Mouse (Mus musculus) A20 (cell line): ENCODE data around the gene Nhlrc2.
A peak's percentile ranks its signal among the peaks of the same experiment; 100 is the strongest.

ENCODE experiments used
- DNase-seq: peaks from one replicate; pipeline ENCODE4 v3.0.0-alpha.2; 2011; ENCODE audit warnings: low read depth, low spot score

The Nhlrc2 gene

DNA sequence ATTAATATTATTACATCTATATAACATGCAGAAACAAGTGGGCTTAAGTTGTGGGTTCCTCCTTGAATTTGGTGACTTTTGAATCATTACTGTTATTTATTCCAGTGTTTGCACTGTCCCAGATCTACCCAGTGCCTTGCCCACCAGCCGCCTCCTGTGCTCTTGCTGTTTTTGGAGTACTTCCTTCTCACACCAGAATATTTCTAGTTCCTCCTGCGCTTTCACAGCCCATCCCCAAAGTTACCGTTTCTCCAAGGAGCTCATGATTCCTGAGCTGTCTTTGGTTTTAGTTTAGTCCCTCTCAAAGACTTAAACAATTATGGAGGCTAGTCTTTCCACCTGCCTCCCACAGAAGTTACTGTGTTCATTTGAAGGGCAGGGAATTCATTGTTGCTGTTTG lies 15.4 kb downstream of the Nhlrc2 start:
- no peak for DNase-seq

DNA sequence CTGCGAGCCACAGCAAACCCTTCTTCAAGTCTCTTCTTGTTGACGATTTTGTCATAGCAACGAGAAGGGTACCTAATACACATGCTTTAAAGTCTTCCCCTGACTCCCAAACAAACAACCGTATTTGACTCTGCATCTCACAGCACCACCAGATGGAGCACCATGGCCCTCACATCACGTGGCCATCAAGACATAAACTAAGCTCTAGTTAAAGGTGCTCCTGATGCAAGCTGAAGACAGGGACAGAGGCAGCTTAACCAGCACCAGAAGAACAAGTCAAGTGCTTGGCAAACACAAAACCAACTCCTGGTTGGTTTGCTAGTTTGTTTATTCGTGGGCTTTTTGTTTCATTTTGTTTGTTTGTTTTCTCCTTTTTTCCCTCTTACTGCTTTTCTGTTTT lies 17.3 kb downstream of the Nhlrc2 start:
- peak; percentile 23 for DNase-seq

- DNase-seq: peak; percentile 38
These were observed 18.0 kb downstream of the Nhlrc2 start for GRCm38 (mm10) chr19:56566041-56566440.

DNA sequence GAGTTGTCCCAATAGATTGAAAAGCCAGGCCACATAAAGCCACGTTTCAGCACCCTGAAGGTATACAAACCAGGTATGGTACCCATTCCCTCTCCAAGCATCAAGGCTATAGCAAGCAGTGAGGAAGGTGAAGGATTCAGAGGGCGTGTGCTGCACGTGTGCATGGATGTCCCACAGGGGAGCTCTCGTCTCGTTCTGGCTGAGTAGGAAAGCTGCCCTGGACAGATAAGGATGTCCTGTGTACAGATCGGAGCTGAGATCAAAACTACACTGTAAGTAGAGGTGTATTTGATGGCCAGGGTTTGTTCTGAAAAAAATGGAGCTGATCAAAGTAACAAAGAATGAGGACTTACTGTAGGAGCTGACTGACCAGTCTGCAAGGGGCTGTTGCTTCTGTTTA lies 18.9 kb downstream of the Nhlrc2 start:
- no peak for DNase-seq

GRCm38 (mm10) chr19:56570781-56571180 lies 22.7 kb downstream of the Nhlrc2 start:
- no peak for DNase-seq

GRCm38 (mm10) chr19:56571234-56571633 lies 23.2 kb downstream of the Nhlrc2 start:
- DNase-seq: no peak

DNA sequence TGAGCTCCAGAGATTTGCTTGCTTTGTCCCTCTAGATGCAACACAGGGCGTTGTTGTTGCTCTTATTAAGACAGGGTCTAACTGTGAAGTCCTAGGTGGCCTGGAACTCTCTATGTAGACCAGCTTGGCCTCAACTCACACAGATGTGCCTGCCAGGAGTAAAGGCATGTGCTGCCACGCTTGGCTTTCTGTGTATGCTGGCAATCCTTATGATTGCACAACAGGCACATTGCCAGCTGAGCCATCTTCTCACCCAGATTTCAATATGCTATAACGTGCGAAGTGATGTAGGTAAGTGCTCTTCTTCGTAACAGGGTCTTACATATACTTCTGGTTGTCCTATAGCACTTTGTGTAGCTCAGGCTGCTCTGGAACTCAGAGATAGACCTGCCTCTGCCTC lies 23.9 kb downstream of the Nhlrc2 start:
- no peak for DNase-seq

DNA sequence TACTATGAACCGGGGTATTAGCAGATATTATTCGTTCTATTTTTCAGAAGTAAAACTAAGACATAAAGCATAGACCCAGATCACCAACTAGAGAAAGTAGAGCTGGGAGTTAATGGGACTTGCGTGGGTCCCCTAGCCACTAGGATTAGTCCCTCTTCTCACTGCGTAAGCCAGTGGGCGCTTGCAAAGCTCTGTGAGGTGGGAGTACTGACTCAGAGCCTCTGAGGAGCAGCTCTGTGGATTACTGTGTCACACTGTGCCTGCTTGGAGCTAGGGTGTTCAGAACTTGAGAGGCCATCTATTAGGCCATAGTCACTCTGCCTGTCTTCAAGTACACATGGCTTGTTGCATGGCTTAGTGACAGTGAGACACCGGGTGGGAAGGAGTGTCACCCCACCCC lies 25.1 kb downstream of the Nhlrc2 start:
- no peak for DNase-seq

- DNase-seq: no peak
These were observed 29.7 kb downstream of the Nhlrc2 start for GRCm38 (mm10) chr19:56577801-56578200.

GRCm38 (mm10) chr19:56581981-56582380 lies 33.9 kb downstream of the Nhlrc2 start:
- no peak for DNase-seq

- no peak for DNase-seq
These were observed 35.7 kb downstream of the Nhlrc2 start for GRCm38 (mm10) chr19:56583785-56584184.

DNA sequence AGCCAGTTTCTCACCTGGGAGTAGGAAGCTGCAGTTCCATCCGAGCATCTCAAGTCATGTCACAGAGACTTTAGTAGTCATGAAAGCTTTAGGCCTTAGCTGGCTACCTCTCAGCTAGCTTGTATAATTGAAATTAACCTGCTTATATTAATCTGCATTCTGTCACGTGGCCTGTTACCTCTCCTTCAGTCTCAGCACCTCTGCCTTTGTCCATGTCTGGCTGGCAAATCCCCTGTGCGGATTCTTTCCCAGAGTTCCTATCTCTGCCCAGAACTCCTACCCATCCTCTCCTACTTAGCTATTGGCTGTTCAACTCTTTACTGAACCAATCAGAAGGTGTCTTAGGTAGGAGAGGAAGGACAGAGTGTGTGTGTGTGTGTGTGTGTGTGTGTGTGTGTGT lies 36.2 kb downstream of the Nhlrc2 start:
- no peak for DNase-seq

DNA sequence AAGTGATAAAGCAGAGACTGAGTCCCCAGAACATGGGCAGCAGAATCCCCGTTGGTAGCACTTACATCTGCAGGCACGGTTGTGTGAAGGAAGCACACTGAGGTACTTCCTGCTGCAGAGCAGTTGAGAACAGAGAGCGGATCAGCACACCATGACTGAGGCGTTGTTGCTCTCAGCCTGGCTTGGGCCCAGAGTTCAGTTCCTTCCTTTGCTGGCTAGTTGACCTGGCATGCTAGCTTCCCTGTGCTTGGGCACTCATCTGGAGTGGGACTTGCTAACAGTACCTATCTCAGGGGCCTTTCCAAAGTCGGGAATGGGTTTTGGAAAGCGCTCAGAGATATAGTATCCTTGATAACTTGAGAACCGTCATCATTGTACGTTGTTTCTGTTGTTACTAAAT lies 38.3 kb downstream of the Nhlrc2 start:
- no peak for DNase-seq

DNA sequence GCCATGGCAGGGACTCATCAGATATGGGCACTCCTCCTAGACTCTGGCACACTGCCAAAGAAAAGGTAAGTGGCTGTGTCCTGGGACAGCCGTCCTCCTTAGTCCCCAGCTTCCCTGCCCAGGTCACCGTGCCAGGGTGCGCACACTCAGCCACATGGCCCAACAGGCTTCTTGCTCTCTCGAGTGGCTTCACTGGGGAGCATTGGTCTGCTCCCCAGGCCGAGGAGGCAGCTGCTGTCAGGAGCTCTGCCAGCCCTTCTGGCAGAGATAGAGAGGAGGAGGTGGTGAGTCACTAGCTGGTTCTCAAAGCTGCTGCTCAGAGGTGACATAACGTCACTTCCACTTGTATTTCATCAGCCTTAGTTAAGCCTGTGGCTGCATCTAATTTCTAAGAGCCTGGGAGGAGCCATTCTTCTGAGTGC lies 40.2 kb downstream of the Nhlrc2 start:
- no peak for DNase-seq

GRCm38 (mm10) chr19:56589008-56589407 lies 40.9 kb downstream of the Nhlrc2 start:
- no peak for DNase-seq

GRCm38 (mm10) chr19:56589455-56589854 lies 41.4 kb downstream of the Nhlrc2 start:
- DNase-seq: no peak

DNA sequence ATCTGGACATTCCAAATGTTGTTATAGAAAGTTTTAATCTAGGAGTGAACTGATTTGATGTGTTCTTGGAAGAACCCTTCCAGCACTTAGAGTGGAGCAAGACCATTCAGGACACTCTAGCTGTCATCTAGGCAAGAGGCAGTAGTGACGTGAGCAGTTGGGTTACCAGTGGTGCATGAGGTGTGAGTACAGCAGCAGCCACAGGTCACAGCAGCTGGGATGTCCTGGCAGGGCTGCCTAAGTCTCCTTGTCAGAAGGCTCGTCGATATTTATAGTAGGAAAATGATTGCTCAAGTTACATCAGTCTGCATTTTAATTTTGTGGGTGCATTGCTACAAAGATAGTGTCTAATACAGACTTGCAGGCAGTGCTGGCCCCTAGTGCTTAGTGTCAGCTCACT lies 42.2 kb downstream of the Nhlrc2 start:
- DNase-seq: no peak

DNA sequence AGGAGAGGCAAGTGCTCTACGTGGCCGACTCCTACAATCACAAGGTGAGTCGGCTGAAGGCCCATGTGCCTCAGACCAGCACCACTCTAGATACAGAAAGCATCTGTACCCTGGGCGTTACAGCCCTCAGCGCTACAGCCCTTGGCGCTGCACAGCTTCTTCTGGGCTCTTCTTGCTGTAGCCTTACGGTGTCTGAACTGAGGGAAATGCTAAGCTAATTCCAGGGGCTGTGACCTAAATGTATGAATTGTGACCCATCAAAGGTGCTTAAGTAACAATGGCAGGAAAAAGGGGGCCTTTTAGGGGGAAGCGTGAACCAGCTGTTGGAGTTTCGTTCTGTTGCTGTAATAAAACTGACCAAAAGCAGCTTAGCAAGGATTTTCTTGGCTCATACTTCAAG lies 44.4 kb downstream of the Nhlrc2 start:
- DNase-seq: no peak

DNA sequence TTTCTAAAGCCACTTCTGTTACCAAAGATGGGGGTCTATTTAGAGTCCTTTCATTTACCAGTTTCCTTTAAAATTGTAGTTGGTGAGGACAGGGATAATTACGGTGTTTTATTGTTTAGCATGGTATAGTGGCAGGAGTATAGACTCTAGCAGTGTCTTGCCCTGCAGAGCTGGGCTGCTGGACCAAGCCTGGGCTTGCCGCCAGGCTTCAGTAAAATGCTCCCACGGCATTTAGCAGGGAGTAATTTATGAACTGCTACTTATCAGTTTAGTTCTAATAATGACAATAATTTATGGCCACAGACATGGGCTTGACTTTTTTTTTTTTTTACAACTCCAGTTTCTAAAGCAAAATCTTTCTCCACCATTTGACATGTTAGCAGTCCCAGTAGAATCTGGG lies 51.9 kb downstream of the Nhlrc2 start:
- DNase-seq: no peak

DNA sequence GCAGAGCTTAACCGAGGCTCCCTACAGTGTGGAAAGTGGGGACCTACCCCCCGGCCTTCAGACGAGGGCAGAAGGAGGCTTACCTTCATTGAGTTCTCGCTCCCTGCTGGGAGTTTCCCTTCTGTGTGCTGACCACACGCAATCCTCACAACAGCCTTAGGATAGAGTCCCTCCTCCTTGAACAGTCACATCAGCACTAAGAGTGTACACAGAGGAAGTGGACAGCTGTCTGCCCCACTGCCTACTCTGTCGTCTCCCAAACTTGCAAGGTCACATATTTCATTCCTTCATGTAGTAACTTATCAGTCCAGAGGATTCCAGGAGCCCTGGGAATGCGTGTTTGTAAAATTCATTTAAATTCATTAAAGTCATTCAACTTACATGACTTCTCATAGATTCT lies 52.7 kb downstream of the Nhlrc2 start:
- no peak for DNase-seq

- no peak for DNase-seq
These were observed 53.9 kb downstream of the Nhlrc2 start for GRCm38 (mm10) chr19:56601901-56602347.

GRCm38 (mm10) chr19:56608946-56609345 lies 60.9 kb downstream of the Nhlrc2 start:
- no peak for DNase-seq

DNA sequence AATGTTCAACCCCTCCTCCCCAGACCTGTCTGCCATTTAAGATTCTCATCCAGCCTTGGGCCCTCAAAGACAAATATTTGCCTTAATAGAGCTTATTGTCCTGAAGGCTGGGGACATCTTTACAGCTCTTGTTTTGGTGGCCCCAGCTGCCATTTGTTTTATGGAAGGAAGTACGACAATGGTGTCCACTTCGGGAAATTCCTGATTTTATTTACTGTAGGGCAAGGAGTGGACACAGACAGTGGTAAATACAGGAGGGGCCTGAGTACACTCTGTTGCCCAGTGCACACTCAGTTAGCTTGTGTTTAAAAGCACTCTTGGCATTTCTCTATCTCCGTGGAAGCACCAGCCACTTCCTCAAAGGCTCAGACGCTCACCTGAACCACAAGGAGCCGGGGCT lies 66.1 kb downstream of the Nhlrc2 start:
- DNase-seq: no peak

GRCm38 (mm10) chr19:56618845-56619244 lies 70.8 kb downstream of the Nhlrc2 start:
- DNase-seq: no peak

DNA sequence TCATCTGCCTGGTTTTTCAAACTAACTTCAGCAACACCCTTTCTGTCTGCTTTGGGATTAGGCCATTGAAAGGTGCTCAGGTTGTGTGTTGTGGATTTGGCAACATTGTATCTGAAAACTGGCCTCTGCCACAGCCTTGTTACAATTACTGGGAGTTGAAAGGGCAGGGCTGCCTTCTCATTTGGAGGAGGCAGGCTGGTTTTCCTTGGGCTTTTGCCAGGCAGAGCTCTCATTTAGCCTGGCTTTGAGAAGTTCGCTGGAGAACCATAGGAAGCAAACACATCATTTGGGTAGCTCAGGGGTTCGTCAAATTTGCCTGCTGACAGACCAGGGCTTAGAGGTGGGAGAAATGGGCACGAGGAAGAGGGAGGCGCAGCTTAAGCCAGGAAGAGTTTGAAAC lies 71.5 kb downstream of the Nhlrc2 start:
- DNase-seq: no peak
